Mouse (Mus musculus): ENCODE results near the gene Hcfc2.

- no peak for TF ChIP-seq CTCF (IDR thresholded peaks at IDR 0.05; ENCODE audit: control insufficient read depth, insufficient read depth, low read length)
- no peak for TF ChIP-seq POLR2A (IDR thresholded peaks at IDR 0.05; ENCODE audit: borderline replicate concordance, control insufficient read depth, low read depth, low read length)
Measured at GRCm38 (mm10) chr10:82654581-82654980, 41.4 kb upstream of the Hcfc2 start.
